Mouse (Mus musculus) embryonic facial prominence, embryonic 15.5 days (tissue): ENCODE results near the gene Spock2. TPM values are rescaled to one million over a fixed set of nuclear protein-coding genes. Genes with fewer than 3 reads are reported as not detected.
"Not testable (repeated sequence)": the region's sequence is repeated elsewhere in the genome, so short reads cannot be mapped to it uniquely, and the experiment has no call there.

Experiments used
- ATAC-seq: fragments of 200-750 bp; cut with Nextera tagmentation; 2 replicates; pipeline ENCODE4 v1.8.0; 2017; ENCODE audit warnings: low read depth, moderate TSS enrichment; ENCODE audit not compliant: insufficient number of reproducible peaks, low FRiP score, low TSS enrichment
- H3K27ac ChIP-seq: fragments of 300-500 bp; sonication (generic); replicated peaks from 2 replicates; pipeline ENCODE4 v1.5.1; 2015; ENCODE audit warnings: mild to moderate bottlenecking, inconsistent platforms
- H3K27me3 ChIP-seq: fragments of 300-500 bp; sonication (generic); 2 replicates; pipeline ENCODE4 v1.6.1; 2015; ENCODE audit warnings: inconsistent platforms
- H3K36me3 ChIP-seq: fragments of 300-500 bp; sonication (generic); 2 replicates; pipeline ENCODE4 v1.6.1; 2015; ENCODE audit warnings: mild to moderate bottlenecking, inconsistent platforms
- H3K4me1 ChIP-seq: fragments of 300-500 bp; sonication (generic); 2 replicates; pipeline ENCODE4 v1.6.1; 2015; ENCODE audit warnings: inconsistent platforms
- H3K4me2 ChIP-seq: fragments of 300-500 bp; sonication (generic); replicated peaks from 2 replicates; pipeline ENCODE4 v1.6.1; 2015; ENCODE audit warnings: mild to moderate bottlenecking, inconsistent platforms
- H3K4me3 ChIP-seq: fragments of 300-500 bp; sonication (generic); replicated peaks from 2 replicates; pipeline ENCODE4 v1.5.1; 2015; ENCODE audit warnings: mild to moderate bottlenecking, inconsistent platforms
- H3K9ac ChIP-seq: fragments of 300-500 bp; sonication (generic); 2 replicates; pipeline ENCODE4 v1.6.1; 2015; ENCODE audit warnings: inconsistent platforms
- H3K9me3 ChIP-seq: fragments of 300-500 bp; sonication (generic); replicated peaks from 2 replicates; pipeline ENCODE4 v1.6.1; 2016; ENCODE audit warnings: inconsistent platforms
- WGBS: fragments of 180-500 bp; shearing (Covaris S2); methylation state at CpG from one replicate; pipeline ENCODE4 v1.1.7; 2015; 5-methylcytosine and 5-hydroxymethylcytosine counted together
- microRNA-seq: library from miRNA; unstranded; fragments of <30 nt; microRNA quantifications from one replicate; pipeline ENCODE4, GENCODE M21; 2016; ENCODE audit warnings: borderline number of aligned reads
- polyA plus RNA-seq: library from polyadenylated mRNA; unstranded; fragments of >200 nt; fragmentation: Nextera tagmentation; extraction: Ambion mirVana; gene quantifications from 2 replicates; pipeline ENCODE4 v1.2.1, GENCODE M21; 2015

Gene Spock2
- polyA plus RNA-seq, 1 experiment from 2014 or later: 11.9 TPM

- Histone ChIP-seq H3K4me2 (no peak overlapping the region), H3K4me1 (0 out of 2 replicates have a peak, but pooled peaks cover 7% of the 10 kb centered on the region), H3K9me3 (no peaks in the 10 kb centered on the region), H3K9ac (no peak overlapping the region), H3K36me3 (no peaks in the 10 kb centered on the region), H3K4me3 (no peak overlapping the region), H3K27ac (no peak overlapping the region), H3K27me3 (no peaks in the 10 kb centered on the region)
- ATAC-seq: no peak
- 84% methylated on average over 10 of the region's 10 CpGs for WGBS
Measured at GRCm38 (mm10) chr10:60170326-60171089, 64.5 kb downstream of the Spock2 start.

GRCm38 (mm10) chr10:60171368-60171767 lies 65.3 kb downstream of the Spock2 start:
- WGBS: 94% methylated on average over 5 of the region's 5 CpGs
- H3K4me3 ChIP-seq: no peak overlapping the region
- H3K4me2 ChIP-seq: no peak overlapping the region
- H3K9ac ChIP-seq: no peak overlapping the region
- no peaks in the 10 kb centered on the region for H3K36me3 ChIP-seq
- H3K4me1 ChIP-seq: 0 out of 2 replicates have a peak, but pooled peaks cover 7% of the 10 kb centered on the region
- H3K27ac ChIP-seq: no peak overlapping the region
- no peaks in the 10 kb centered on the region for H3K27me3 ChIP-seq
- ATAC-seq: no peak
- H3K9me3 ChIP-seq: no peaks in the 10 kb centered on the region

GRCm38 (mm10) chr10:60172306-60172705 lies 66.3 kb downstream of the Spock2 start:
- 85% methylated on average over 4 of the region's 4 CpGs for WGBS
- Histone ChIP-seq H3K27me3 (no peaks in the 10 kb centered on the region), H3K4me2 (no peak overlapping the region), H3K27ac (no peak overlapping the region), H3K9me3 (no peaks in the 10 kb centered on the region), H3K9ac (no peak overlapping the region), H3K36me3 (no peaks in the 10 kb centered on the region), H3K4me1 (0 out of 2 replicates have a peak, but pooled peaks cover 7% of the 10 kb centered on the region), H3K4me3 (no peak overlapping the region)
- no peak for ATAC-seq

- 45% methylated on average over 10 of the region's 10 CpGs for WGBS
- no peak overlapping the region for H3K27ac ChIP-seq
- no peak overlapping the region for H3K4me3 ChIP-seq
- no peak for ATAC-seq
- no peaks in the 10 kb centered on the region for H3K36me3 ChIP-seq
- H3K4me1 ChIP-seq: 0 out of 2 replicates have a peak, but pooled peaks cover 7% of the 10 kb centered on the region
- H3K9ac ChIP-seq: no peak overlapping the region
- H3K9me3 ChIP-seq: no peaks in the 10 kb centered on the region
- H3K4me2 ChIP-seq: no peak overlapping the region
- no peaks in the 10 kb centered on the region for H3K27me3 ChIP-seq
Measured at GRCm38 (mm10) chr10:60173035-60173434, 67.0 kb downstream of the Spock2 start.

- Histone ChIP-seq H3K9ac (no peak overlapping the region), H3K27me3 (no peaks in the 10 kb centered on the region), H3K9me3 (no peaks in the 10 kb centered on the region), H3K4me1 (0 out of 2 replicates have a peak, but pooled peaks cover 7% of the 10 kb centered on the region), H3K4me3 (no peak overlapping the region), H3K27ac (no peak overlapping the region), H3K4me2 (no peak overlapping the region), H3K36me3 (no peaks in the 10 kb centered on the region)
- WGBS: 47% methylated on average over 3 of the region's 3 CpGs
- ATAC-seq: no peak
Measured at GRCm38 (mm10) chr10:60174506-60174905, 68.5 kb downstream of the Spock2 start.

GRCm38 (mm10) chr10:60175306-60175705 lies 69.3 kb downstream of the Spock2 start:
- not testable (repeated sequence) for H3K4me3 ChIP-seq

More at GRCm38 (mm10) chr10:60175306-60175705, 69.3 kb downstream of the Spock2 start:
- WGBS: 92% methylated on average over 9 of the region's 9 CpGs
- H3K9ac ChIP-seq, H3K9me3 ChIP-seq, H3K4me1 ChIP-seq, H3K27me3 ChIP-seq, ATAC-seq, H3K4me2 ChIP-seq, H3K27ac ChIP-seq, H3K36me3 ChIP-seq: not testable (repeated sequence)

Small RNA genes within 50 kb of the gene (microRNA-seq; reads per million reads assigned to microRNA genes)
- gene Mir6906: not detected

Other genes with a start within 250 kb of the Spock2 start
- 24.1 and 24.8 TPM in 2 replicates for gene Dnajb12, start 226.7 kb upstream of the Spock2 start, polyA plus RNA-seq
- 83.3 and 89.1 TPM in 2 replicates for gene Ddit4, start 154.4 kb upstream of the Spock2 start, polyA plus RNA-seq
- 44.1 and 47.8 TPM in 2 replicates for gene Ascc1, start 103.4 kb upstream of the Spock2 start, polyA plus RNA-seq
- 107 and 113 TPM in 2 replicates for gene Anapc16, start 103.1 kb upstream of the Spock2 start, polyA plus RNA-seq
- gene Chst3, start 113.0 kb downstream of the Spock2 start, polyA plus RNA-seq: 2.8 TPM in 2 replicates
- gene Psap, start 171.4 kb downstream of the Spock2 start, polyA plus RNA-seq: 165 and 167 TPM in 2 replicates
- gene Vsir, start 240.6 kb downstream of the Spock2 start, polyA plus RNA-seq: 3.5 and 5.5 TPM in 2 replicates